Mouse (Mus musculus): ENCODE data around the gene Cobl.
A peak's percentile ranks its signal among the peaks of the same experiment; 100 is the strongest.

Gene Cobl

GRCm38 (mm10) chr11:12309423-12310023 lies 155.2 kb downstream of the Cobl start:
- no peak for DNase-seq (ENCODE audit: low spot score)

GRCm38 (mm10) chr11:12304879-12305278 lies 159.9 kb downstream of the Cobl start:
- no peak for DNase-seq (ENCODE audit: low spot score)

- no peak for DNase-seq (ENCODE audit: low spot score)
These were observed 164.9 kb downstream of the Cobl start for GRCm38 (mm10) chr11:12299701-12300446.

- no peak for DNase-seq (ENCODE audit: low spot score)
These were observed 173.2 kb downstream of the Cobl start for GRCm38 (mm10) chr11:12291654-12291935.

- DNase-seq (ENCODE audit: low spot score): peak; percentile 50
These were observed 173.7 kb downstream of the Cobl start for GRCm38 (mm10) chr11:12290911-12291653.

- DNase-seq (ENCODE audit: low spot score): no peak
These were observed 179.3 kb downstream of the Cobl start for GRCm38 (mm10) chr11:12285319-12286021.

GRCm38 (mm10) chr11:12280711-12281110 lies 184.0 kb downstream of the Cobl start:
- DNase-seq (ENCODE audit: low spot score): no peak

GRCm38 (mm10) chr11:12274276-12274675 lies 190.5 kb downstream of the Cobl start:
- no peak for DNase-seq (ENCODE audit: low spot score)

- no peak for DNase-seq (ENCODE audit: low spot score)
These were observed 191.0 kb downstream of the Cobl start for GRCm38 (mm10) chr11:12273726-12274125.

GRCm38 (mm10) chr11:12258411-12258810 lies 206.3 kb downstream of the Cobl start:
- no peak for DNase-seq (ENCODE audit: low spot score)

GRCm38 (mm10) chr11:12257324-12258118 lies 207.2 kb downstream of the Cobl start:
- DNase-seq (ENCODE audit: low spot score): no peak

GRCm38 (mm10) chr11:12245327-12245915 lies 219.3 kb downstream of the Cobl start:
- DNase-seq (ENCODE audit: low spot score): no peak

GRCm38 (mm10) chr11:12236341-12236740 lies 228.4 kb downstream of the Cobl start:
- DNase-seq (ENCODE audit: low spot score): no peak

GRCm38 (mm10) chr11:12234876-12235275 lies 229.9 kb downstream of the Cobl start:
- no peak for DNase-seq (ENCODE audit: low spot score)

GRCm38 (mm10) chr11:12234126-12234525 lies 230.6 kb downstream of the Cobl start:
- no peak for DNase-seq (ENCODE audit: low spot score)

- no peak for DNase-seq (ENCODE audit: low spot score)
These were observed 232.0 kb downstream of the Cobl start for GRCm38 (mm10) chr11:12232743-12233125.

GRCm38 (mm10) chr11:12232041-12232742 lies 232.6 kb downstream of the Cobl start:
- DNase-seq (ENCODE audit: low spot score): peak; percentile 42

- peak; percentile 53 for DNase-seq (ENCODE audit: low spot score)
These were observed 233.2 kb downstream of the Cobl start for GRCm38 (mm10) chr11:12231481-12232035.

- no peak for DNase-seq (ENCODE audit: low spot score)
These were observed 235.3 kb downstream of the Cobl start for GRCm38 (mm10) chr11:12229411-12229810.

- no peak for DNase-seq (ENCODE audit: low spot score)
These were observed 237.4 kb downstream of the Cobl start for GRCm38 (mm10) chr11:12227343-12227742.

Data from left cerebral cortex, adult 11 months (tissue).